Mouse (Mus musculus): Measurements from ENCODE around the gene Tmem98. TPM values are rescaled to one million over a fixed set of nuclear protein-coding genes. Genes with fewer than 3 reads are reported as not detected.

The Tmem98 gene
- polyA plus RNA-seq, 1 experiment from 2014 or later, result 18.2 TPM

DNA sequence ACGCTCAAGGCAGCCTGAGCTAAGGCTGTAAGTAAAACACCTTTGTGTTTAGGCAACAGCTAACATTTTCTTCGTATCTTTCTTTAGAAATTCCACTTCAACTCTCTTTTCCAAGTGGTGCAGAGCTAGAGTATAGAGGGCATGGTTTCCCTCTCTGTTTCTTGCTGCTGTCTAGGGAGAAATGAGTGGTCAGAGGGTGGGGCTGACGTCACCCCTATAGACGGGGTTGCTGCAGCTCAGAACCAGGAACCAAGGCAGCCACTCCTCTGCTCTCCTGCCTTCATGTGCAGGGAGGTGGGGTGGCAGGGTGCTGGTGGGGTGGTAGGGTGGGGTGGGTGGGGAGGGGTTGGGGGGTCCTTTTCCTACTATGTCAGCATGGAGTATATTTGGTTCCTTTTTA lies 25.9 kb downstream of the Tmem98 start:
- no peaks in the 10 kb centered on the region for H3K27me3 ChIP-seq (replicated peaks; ENCODE audit: control insufficient read depth, insufficient read depth, low read length)
- ATAC-seq, result no peak
- H3K9me3 ChIP-seq (ENCODE audit: control insufficient read depth, low read length), result no peaks in the 10 kb centered on the region
- no peak overlapping the region for H3K4me2 ChIP-seq (ENCODE audit: low read length)
- no peak overlapping the region for H3K4me3 ChIP-seq (ENCODE audit: low read length)
- no peak overlapping the region for H3K27ac ChIP-seq (ENCODE audit: low read depth, low read length)
- no peaks in the 10 kb centered on the region for H3K4me1 ChIP-seq (ENCODE audit: control insufficient read depth, insufficient read depth, low read depth, low read length)
- 83% methylated on average over 4 of the region's 4 CpGs for WGBS
- H3K9ac ChIP-seq (ENCODE audit: low read depth, low read length), result no peak overlapping the region
- H3K36me3 ChIP-seq (ENCODE audit: control insufficient read depth, insufficient read depth, low read length), result no peaks in the 10 kb centered on the region

DNA sequence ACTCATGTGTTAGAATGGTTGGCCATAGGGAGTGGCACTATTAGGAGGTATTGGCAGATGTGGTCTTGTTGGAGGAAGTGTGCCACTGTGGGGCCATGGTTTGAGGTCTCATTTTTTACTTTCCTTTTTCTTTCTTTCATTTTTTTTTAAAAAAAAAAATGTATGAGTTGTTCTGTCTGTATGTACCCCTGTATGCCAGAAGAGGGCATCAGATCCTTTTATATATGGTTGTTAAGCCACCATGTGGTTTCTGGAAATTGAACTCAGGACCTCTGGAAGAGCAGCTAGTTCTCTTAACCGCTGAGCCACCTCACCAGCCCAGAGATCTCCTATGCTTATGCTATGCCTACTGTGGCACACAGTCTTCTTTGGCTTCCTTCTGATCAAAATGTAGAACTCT lies 28.7 kb downstream of the Tmem98 start:
- H3K27ac ChIP-seq (ENCODE audit: low read depth, low read length), result no peak overlapping the region
- no peaks in the 10 kb centered on the region for H3K27me3 ChIP-seq (replicated peaks; ENCODE audit: control insufficient read depth, insufficient read depth, low read length)
- no peaks in the 10 kb centered on the region for H3K9me3 ChIP-seq (ENCODE audit: control insufficient read depth, low read length)
- no peak for ATAC-seq
- 70% methylated on average over 1 of the region's 1 CpGs for WGBS
- no peak overlapping the region for H3K9ac ChIP-seq (ENCODE audit: low read depth, low read length)
- no peak overlapping the region for H3K4me2 ChIP-seq (ENCODE audit: low read length)
- no peaks in the 10 kb centered on the region for H3K4me1 ChIP-seq (ENCODE audit: control insufficient read depth, insufficient read depth, low read depth, low read length)
- H3K4me3 ChIP-seq (ENCODE audit: low read length), result no peak overlapping the region
- H3K36me3 ChIP-seq (ENCODE audit: control insufficient read depth, insufficient read depth, low read length), result no peaks in the 10 kb centered on the region

DNA sequence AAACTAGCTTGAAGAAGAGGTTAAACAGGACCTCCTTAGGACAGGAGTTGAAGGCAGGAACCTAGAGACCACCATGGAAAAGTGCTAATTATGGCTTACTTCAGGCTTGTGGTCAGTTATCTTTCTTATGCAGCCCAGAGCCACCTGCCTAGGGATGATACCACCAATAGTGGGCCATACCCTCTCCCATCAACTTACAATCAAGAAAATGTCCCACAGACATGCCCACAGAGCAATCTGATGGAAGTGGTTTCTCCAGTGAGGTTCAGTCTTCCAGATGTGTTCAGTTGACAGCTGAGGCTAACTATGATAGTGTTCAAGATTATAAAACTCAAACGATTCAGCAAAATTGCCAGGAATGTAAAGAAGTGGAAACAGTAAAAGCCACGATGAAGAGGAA lies 33.5 kb downstream of the Tmem98 start:
- no peak overlapping the region for H3K9ac ChIP-seq (ENCODE audit: low read depth, low read length)
- no peak overlapping the region for H3K27ac ChIP-seq (ENCODE audit: low read depth, low read length)
- H3K4me3 ChIP-seq (ENCODE audit: low read length), result no peak overlapping the region
- no peaks in the 10 kb centered on the region for H3K36me3 ChIP-seq (ENCODE audit: control insufficient read depth, insufficient read depth, low read length)
- WGBS, result 93% methylated on average over 2 of the region's 2 CpGs
- no peaks in the 10 kb centered on the region for H3K4me1 ChIP-seq (ENCODE audit: control insufficient read depth, insufficient read depth, low read depth, low read length)
- H3K27me3 ChIP-seq (replicated peaks; ENCODE audit: control insufficient read depth, insufficient read depth, low read length), result no peaks in the 10 kb centered on the region
- no peaks in the 10 kb centered on the region for H3K9me3 ChIP-seq (ENCODE audit: control insufficient read depth, low read length)
- no peak overlapping the region for H3K4me2 ChIP-seq (ENCODE audit: low read length)
- no peak for ATAC-seq

DNA sequence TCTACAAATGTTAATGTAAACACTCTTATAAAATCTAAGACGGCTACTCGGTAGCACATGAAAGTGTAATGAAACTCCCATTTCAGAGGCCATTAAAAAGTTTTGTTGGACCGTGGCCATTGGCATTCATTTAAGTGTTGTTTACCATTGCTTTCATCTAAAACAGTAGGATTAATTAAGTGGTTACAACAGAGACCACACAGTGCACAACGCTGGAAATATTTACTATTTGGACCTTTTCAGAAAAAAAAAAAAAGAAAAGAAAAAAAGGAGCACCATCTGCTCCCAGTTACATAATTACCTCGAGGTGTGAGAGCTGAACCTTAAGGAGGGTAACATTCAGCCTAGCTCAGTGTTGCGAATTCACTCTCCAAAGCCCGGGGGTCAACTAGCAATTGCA lies 35.5 kb downstream of the Tmem98 start:
- H3K4me1 ChIP-seq (ENCODE audit: control insufficient read depth, insufficient read depth, low read depth, low read length), result no peaks in the 10 kb centered on the region
- no peak for ATAC-seq
- no peak overlapping the region for H3K27ac ChIP-seq (ENCODE audit: low read depth, low read length)
- no peak overlapping the region for H3K9ac ChIP-seq (ENCODE audit: low read depth, low read length)
- WGBS, result 49% methylated on average over 7 of the region's 7 CpGs
- no peaks in the 10 kb centered on the region for H3K9me3 ChIP-seq (ENCODE audit: control insufficient read depth, low read length)
- no peaks in the 10 kb centered on the region for H3K36me3 ChIP-seq (ENCODE audit: control insufficient read depth, insufficient read depth, low read length)
- no peak overlapping the region for H3K4me2 ChIP-seq (ENCODE audit: low read length)
- H3K27me3 ChIP-seq (replicated peaks; ENCODE audit: control insufficient read depth, insufficient read depth, low read length), result no peaks in the 10 kb centered on the region
- no peak overlapping the region for H3K4me3 ChIP-seq (ENCODE audit: low read length)

DNA sequence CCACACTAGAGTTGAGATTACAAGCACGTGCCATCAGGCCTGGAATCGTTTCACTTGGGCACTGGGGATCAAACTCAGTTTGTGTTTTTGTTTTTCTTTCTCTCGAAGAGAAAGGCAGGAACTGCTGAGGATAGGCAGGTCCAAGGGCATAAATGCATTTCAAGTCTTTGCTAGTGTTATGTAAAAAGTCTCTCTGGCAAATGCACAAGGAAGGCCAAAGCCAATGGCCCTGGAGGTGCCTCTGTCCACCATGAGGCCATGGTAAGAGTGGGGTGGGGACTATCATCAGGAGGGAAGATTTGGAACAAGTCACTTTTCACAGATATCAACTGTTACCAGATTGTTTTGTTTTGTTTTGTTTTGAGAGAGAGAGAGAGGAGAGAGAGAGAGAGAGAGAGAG lies 36.1 kb downstream of the Tmem98 start:
- Histone ChIP-seq H3K27me3 (replicated peaks; ENCODE audit: control insufficient read depth, insufficient read depth, low read length) (no peaks in the 10 kb centered on the region), H3K36me3 (ENCODE audit: control insufficient read depth, insufficient read depth, low read length) (no peaks in the 10 kb centered on the region), H3K9ac (ENCODE audit: low read depth, low read length) (no peak overlapping the region), H3K9me3 (ENCODE audit: control insufficient read depth, low read length) (no peaks in the 10 kb centered on the region), H3K4me2 (ENCODE audit: low read length) (no peak overlapping the region), H3K4me3 (ENCODE audit: low read length) (no peak overlapping the region), H3K27ac (ENCODE audit: low read depth, low read length) (no peak overlapping the region), H3K4me1 (ENCODE audit: control insufficient read depth, insufficient read depth, low read depth, low read length) (no peaks in the 10 kb centered on the region)
- 65% methylated on average over 3 of the region's 3 CpGs for WGBS
- no peak for ATAC-seq

DNA sequence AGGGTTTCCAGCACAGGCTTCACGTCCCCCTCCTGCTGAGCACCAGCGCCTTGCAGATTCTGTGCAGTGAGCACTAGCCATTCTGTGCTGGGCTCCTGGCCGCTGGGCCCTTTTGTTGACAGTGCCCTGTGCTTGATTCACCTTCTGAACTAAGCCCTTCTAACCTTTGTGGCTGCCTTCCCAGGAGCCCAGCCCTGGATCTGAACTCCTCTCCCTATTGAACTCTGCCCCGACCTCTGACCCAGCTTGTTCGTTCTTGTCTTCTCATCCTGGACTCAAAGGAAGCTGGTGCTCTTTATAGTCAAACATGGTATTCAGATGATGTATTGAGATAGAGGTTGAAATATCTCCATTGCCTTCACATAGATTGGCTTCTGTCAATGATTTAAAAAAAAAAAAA lies 38.2 kb downstream of the Tmem98 start:
- 29% methylated on average over 5 of the region's 5 CpGs for WGBS
- Histone ChIP-seq H3K4me3 (ENCODE audit: low read length) (no peak overlapping the region), H3K36me3 (ENCODE audit: control insufficient read depth, insufficient read depth, low read length) (no peaks in the 10 kb centered on the region), H3K4me2 (ENCODE audit: low read length) (no peak overlapping the region), H3K27ac (ENCODE audit: low read depth, low read length) (no peak overlapping the region), H3K4me1 (ENCODE audit: control insufficient read depth, insufficient read depth, low read depth, low read length) (no peaks in the 10 kb centered on the region), H3K9ac (ENCODE audit: low read depth, low read length) (no peak overlapping the region), H3K27me3 (replicated peaks; ENCODE audit: control insufficient read depth, insufficient read depth, low read length) (no peaks in the 10 kb centered on the region), H3K9me3 (ENCODE audit: control insufficient read depth, low read length) (no peaks in the 10 kb centered on the region)
- ATAC-seq, result no peak

DNA sequence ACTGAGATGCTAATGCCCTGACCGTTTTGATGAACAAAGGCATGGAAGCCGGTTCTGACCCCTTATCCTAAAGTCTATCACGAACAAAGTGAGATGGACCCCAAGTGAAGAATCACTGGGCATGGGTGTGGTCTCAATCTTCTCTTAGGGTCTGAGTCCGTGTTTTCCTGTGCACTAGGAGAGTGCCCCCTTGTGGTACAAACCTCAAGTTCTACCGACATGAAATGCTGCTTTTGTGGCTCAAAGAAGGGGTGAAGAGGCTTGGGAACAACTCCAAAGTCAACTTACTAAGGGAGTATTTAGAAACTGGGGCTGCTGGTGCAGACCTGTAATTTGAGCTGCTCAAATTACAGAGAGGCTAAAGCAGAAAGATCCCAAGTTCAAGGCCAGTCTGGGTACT lies 41.9 kb downstream of the Tmem98 start:
- Histone ChIP-seq H3K9me3 (ENCODE audit: control insufficient read depth, low read length) (no peaks in the 10 kb centered on the region), H3K27ac (ENCODE audit: low read depth, low read length) (no peak overlapping the region), H3K4me2 (ENCODE audit: low read length) (no peak overlapping the region), H3K9ac (ENCODE audit: low read depth, low read length) (no peak overlapping the region), H3K36me3 (ENCODE audit: control insufficient read depth, insufficient read depth, low read length) (no peaks in the 10 kb centered on the region), H3K27me3 (replicated peaks; ENCODE audit: control insufficient read depth, insufficient read depth, low read length) (no peaks in the 10 kb centered on the region), H3K4me3 (ENCODE audit: low read length) (no peak overlapping the region), H3K4me1 (ENCODE audit: control insufficient read depth, insufficient read depth, low read depth, low read length) (no peaks in the 10 kb centered on the region)
- no peak for ATAC-seq
- WGBS, result 45% methylated on average over 5 of the region's 5 CpGs

DNA sequence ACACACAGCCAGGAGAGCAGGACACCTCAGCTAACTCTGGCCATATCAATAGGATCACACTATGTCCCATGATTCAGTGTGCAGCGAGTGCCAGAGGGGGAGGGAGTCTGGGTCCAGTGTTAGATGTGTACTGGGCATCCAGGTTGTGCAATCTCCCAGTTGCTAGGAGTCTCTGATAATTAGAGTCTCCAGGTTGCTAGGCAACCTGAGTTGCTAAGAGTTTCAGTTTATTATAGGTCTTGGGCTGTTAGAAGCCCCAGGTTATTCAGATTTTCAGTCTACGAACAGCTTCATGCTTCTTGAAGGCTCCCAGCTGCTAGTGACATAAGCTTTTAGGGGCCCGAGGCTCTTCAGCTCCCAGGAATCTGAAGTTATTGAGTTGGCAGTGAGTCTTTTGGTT lies 43.0 kb downstream of the Tmem98 start:
- 29% methylated on average over 3 of the region's 3 CpGs for WGBS
- no peak overlapping the region for H3K4me3 ChIP-seq (ENCODE audit: low read length)
- no peaks in the 10 kb centered on the region for H3K9me3 ChIP-seq (ENCODE audit: control insufficient read depth, low read length)
- ATAC-seq, result peak; percentile 74
- no peak overlapping the region for H3K27ac ChIP-seq (ENCODE audit: low read depth, low read length)
- no peak overlapping the region for H3K4me2 ChIP-seq (ENCODE audit: low read length)
- no peaks in the 10 kb centered on the region for H3K4me1 ChIP-seq (ENCODE audit: control insufficient read depth, insufficient read depth, low read depth, low read length)
- H3K27me3 ChIP-seq (replicated peaks; ENCODE audit: control insufficient read depth, insufficient read depth, low read length), result no peaks in the 10 kb centered on the region
- no peak overlapping the region for H3K9ac ChIP-seq (ENCODE audit: low read depth, low read length)
- H3K36me3 ChIP-seq (ENCODE audit: control insufficient read depth, insufficient read depth, low read length), result no peaks in the 10 kb centered on the region

DNA sequence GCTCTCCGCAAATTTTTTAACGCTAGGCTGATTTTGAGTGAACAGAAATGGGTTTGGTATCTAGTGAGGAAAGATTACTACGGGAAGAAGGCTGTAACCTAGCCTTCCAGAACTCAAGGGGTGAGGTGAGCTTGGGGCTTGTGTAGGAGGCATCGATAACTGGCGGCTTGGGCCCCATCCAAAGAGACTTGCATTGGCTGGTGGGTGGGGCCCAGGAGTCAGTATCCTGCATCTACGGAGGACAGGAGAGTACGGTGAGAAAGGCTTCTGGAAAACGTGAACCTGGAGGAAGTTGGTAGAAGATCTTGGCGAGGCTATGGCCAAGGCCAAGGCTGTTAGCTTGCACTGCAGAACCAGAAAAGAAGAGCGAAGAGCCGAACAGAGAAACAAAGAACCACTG lies 44.5 kb downstream of the Tmem98 start:
- H3K9me3 ChIP-seq (ENCODE audit: control insufficient read depth, low read length), result no peaks in the 10 kb centered on the region

DNA sequence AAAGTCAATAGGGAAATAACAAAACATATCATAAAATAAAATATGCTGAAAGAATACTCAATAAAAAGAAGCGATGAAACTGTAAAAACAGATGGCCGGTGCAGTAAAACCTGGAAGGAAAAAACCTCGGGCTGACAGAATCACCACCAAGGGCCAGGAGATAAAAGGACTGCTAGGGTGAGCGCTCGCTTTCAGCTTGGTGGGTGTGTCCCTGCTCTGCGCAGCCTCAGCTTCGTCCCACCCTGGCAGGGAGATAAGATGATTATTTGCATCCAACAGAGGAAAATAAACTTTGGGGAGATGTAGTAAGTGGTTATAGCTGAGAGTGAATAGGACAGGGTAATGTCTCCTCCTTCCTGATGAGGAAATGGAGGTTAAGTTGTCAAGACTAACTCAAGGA lies 44.9 kb downstream of the Tmem98 start:
- Histone ChIP-seq H3K27me3 (replicated peaks; ENCODE audit: control insufficient read depth, insufficient read depth, low read length) (no peaks in the 10 kb centered on the region), H3K4me2 (ENCODE audit: low read length) (no peak overlapping the region), H3K27ac (ENCODE audit: low read depth, low read length) (no peak overlapping the region), H3K4me1 (ENCODE audit: control insufficient read depth, insufficient read depth, low read depth, low read length) (no peaks in the 10 kb centered on the region), H3K36me3 (ENCODE audit: control insufficient read depth, insufficient read depth, low read length) (no peaks in the 10 kb centered on the region), H3K9ac (ENCODE audit: low read depth, low read length) (no peak overlapping the region), H3K9me3 (ENCODE audit: control insufficient read depth, low read length) (no peaks in the 10 kb centered on the region), H3K4me3 (ENCODE audit: low read length) (no peak overlapping the region)
- 76% methylated on average over 7 of the region's 7 CpGs for WGBS
- no peak for ATAC-seq

More for the DNA sequence above, 44.5 kb downstream of the Tmem98 start:
- 90% methylated on average over 11 of the region's 11 CpGs for WGBS
- Histone ChIP-seq H3K36me3 (ENCODE audit: control insufficient read depth, insufficient read depth, low read length) (no peaks in the 10 kb centered on the region), H3K4me3 (ENCODE audit: low read length) (no peak overlapping the region), H3K4me1 (ENCODE audit: control insufficient read depth, insufficient read depth, low read depth, low read length) (no peaks in the 10 kb centered on the region), H3K27me3 (replicated peaks; ENCODE audit: control insufficient read depth, insufficient read depth, low read length) (no peaks in the 10 kb centered on the region), H3K9ac (ENCODE audit: low read depth, low read length) (no peak overlapping the region), H3K27ac (ENCODE audit: low read depth, low read length) (no peak overlapping the region), H3K4me2 (ENCODE audit: low read length) (no peak overlapping the region)
- ATAC-seq, result no peak
